Mouse (Mus musculus) liver, embryonic 11.5 days (tissue): Measurements from ENCODE around the gene Scfd2. TPM values are rescaled to one million over a fixed set of nuclear protein-coding genes. Genes with fewer than 3 reads are reported as not detected.

ENCODE experiments used
- ATAC-seq: fragments of 200-750 bp; cut with Nextera tagmentation; replicated peaks from 2 replicates; pipeline ENCODE4 v1.8.0; 2017; ENCODE audit warnings: moderate number of reproducible peaks, mild to moderate bottlenecking, moderate TSS enrichment, moderate library complexity; ENCODE audit not compliant: low FRiP score
- DNase-seq: peaks from one replicate; pipeline ENCODE4 v3.0.0-alpha.2; 2017; ENCODE audit warnings: low spot score
- H3K27ac ChIP-seq: fragments of 300-500 bp; sonication (generic); 2 replicates; pipeline ENCODE4 v1.5.1; 2014; ENCODE audit warnings: mild to moderate bottlenecking, low read depth, low read length, control low read depth
- H3K27me3 ChIP-seq: fragments of 300-500 bp; sonication (generic); replicated peaks from 2 replicates; pipeline ENCODE4 v1.6.1; 2014; ENCODE audit warnings: low read length, mixed read lengths; ENCODE audit not compliant: control insufficient read depth, insufficient read depth
- H3K36me3 ChIP-seq: fragments of 300-500 bp; sonication (generic); 2 replicates; pipeline ENCODE4 v1.6.1; 2014; ENCODE audit warnings: mild to moderate bottlenecking, low read length, moderate library complexity, mixed read lengths; ENCODE audit not compliant: control insufficient read depth, insufficient read depth
- H3K4me1 ChIP-seq: fragments of 300-500 bp; sonication (generic); replicated peaks from 2 replicates; pipeline ENCODE4 v1.6.1; 2014; ENCODE audit warnings: low read length, mixed read lengths; ENCODE audit not compliant: control insufficient read depth, insufficient read depth
- H3K4me2 ChIP-seq: fragments of 300-500 bp; sonication (generic); 2 replicates; pipeline ENCODE4 v1.6.1; 2014; ENCODE audit warnings: mild to moderate bottlenecking, control low read depth, moderate library complexity
- H3K4me3 ChIP-seq: fragments of 300-500 bp; sonication (generic); 2 replicates; pipeline ENCODE4 v1.5.1; 2014; ENCODE audit warnings: low read depth, low read length, control low read depth
- H3K9ac ChIP-seq: fragments of 300-500 bp; sonication (generic); 2 replicates; pipeline ENCODE4 v1.6.1; 2014; ENCODE audit warnings: low read depth, low read length, control low read depth
- H3K9me3 ChIP-seq: fragments of 300-500 bp; sonication (generic); 2 replicates; pipeline ENCODE4 v1.6.1; 2016; ENCODE audit warnings: low read length, inconsistent platforms, mixed read lengths; ENCODE audit not compliant: control insufficient read depth
- WGBS: fragments of 180-500 bp; shearing (Covaris S2); extraction: QIAGEN DNeasy Blood & Tissue Kit; methylation state at CpG from one replicate; pipeline ENCODE4 v1.1.7; 2014; 5-methylcytosine and 5-hydroxymethylcytosine counted together
- polyA plus RNA-seq: library from polyadenylated mRNA; unstranded; fragments of >200 nt; fragmentation: Nextera tagmentation; extraction: Ambion mirVana; gene quantifications from 2 replicates; pipeline ENCODE4 v1.2.1, GENCODE M21; 2014

Gene Scfd2
- polyA plus RNA-seq, 1 experiment from 2014 or later = 20.7 TPM

DNA sequence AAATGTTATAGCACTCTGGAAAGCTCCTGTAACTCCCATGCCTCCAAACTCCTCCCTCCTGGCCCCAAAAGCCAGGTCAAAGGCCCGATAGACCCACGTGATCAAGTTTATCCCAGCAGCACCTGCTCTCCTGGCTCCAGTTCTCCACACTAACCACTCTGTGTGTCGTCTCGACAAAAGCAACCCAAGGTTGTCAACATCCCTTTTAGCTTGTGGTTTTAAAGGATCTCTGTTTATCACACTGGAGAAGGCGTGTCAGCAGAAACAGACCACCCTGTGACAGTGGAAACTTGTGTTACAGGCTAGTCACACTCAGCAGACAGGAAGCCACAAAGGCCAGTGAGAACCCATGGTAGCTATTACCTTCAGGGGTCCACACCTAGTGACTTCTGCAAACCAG lies 127.5 kb downstream of the Scfd2 start:
- Histone ChIP-seq H3K36me3 (no peaks in the 10 kb centered on the region), H3K4me2 (no peak overlapping the region), H3K27ac (no peak overlapping the region), H3K27me3 (no peaks in the 10 kb centered on the region), H3K4me3 (no peak overlapping the region), H3K9me3 (no peaks in the 10 kb centered on the region), H3K4me1 (peaks cover 9% of the 10 kb centered on the region), H3K9ac (no peak overlapping the region)
- ATAC-seq (peak; percentile 60), DNase-seq (no peak)
- WGBS = 38% methylated on average over 5 of the region's 5 CpGs

GRCm38 (mm10) chr5:74402626-74403025 lies 128.9 kb downstream of the Scfd2 start:
- Histone ChIP-seq H3K9ac (no peak overlapping the region), H3K4me2 (no peak overlapping the region), H3K9me3 (no peaks in the 10 kb centered on the region), H3K27me3 (no peaks in the 10 kb centered on the region), H3K36me3 (no peaks in the 10 kb centered on the region), H3K4me1 (peaks cover 9% of the 10 kb centered on the region), H3K4me3 (no peak overlapping the region), H3K27ac (no peak overlapping the region)
- ATAC-seq (no peak), DNase-seq (no peak)
- 55% methylated on average over 4 of the region's 4 CpGs for WGBS

- Histone ChIP-seq H3K9ac (no peak overlapping the region), H3K4me3 (no peak overlapping the region), H3K9me3 (no peaks in the 10 kb centered on the region), H3K4me1 (0 out of 2 replicates have a peak, but pooled peaks cover 3% of the 10 kb centered on the region), H3K36me3 (no peaks in the 10 kb centered on the region), H3K27me3 (no peaks in the 10 kb centered on the region), H3K27ac (no peak overlapping the region), H3K4me2 (no peak overlapping the region)
- DNase-seq (no peak), ATAC-seq (no peak)
- WGBS = 75% methylated on average over 2 of the region's 2 CpGs
These were observed 139.8 kb downstream of the Scfd2 start for GRCm38 (mm10) chr5:74391806-74392205.

DNA sequence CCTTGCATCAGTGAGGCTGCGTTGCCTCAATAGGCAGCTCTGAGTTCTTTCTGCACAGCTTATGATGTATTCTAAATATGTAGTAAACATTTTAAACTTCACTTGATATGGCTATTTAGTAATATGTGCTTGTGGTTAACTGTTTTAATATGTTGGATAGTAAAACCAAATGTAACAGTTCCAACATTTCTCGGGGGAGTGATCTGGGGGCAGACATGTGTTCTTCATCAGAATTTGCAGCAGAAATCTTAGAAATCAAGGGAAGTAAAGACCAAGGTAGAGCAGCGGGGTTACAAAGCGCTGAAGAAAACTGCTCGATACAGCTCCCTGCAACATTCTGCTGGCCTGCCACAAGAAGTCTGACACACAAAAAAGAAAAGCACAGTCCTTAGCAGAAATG lies 140.2 kb downstream of the Scfd2 start:
- Histone ChIP-seq H3K4me1 (0 out of 2 replicates have a peak, but pooled peaks cover 3% of the 10 kb centered on the region), H3K4me3 (no peak overlapping the region), H3K9ac (no peak overlapping the region), H3K27ac (no peak overlapping the region), H3K36me3 (no peaks in the 10 kb centered on the region), H3K4me2 (no peak overlapping the region), H3K9me3 (no peaks in the 10 kb centered on the region), H3K27me3 (no peaks in the 10 kb centered on the region)
- 83% methylated on average over 5 of the region's 5 CpGs for WGBS
- DNase-seq (no peak), ATAC-seq (no peak)

DNA sequence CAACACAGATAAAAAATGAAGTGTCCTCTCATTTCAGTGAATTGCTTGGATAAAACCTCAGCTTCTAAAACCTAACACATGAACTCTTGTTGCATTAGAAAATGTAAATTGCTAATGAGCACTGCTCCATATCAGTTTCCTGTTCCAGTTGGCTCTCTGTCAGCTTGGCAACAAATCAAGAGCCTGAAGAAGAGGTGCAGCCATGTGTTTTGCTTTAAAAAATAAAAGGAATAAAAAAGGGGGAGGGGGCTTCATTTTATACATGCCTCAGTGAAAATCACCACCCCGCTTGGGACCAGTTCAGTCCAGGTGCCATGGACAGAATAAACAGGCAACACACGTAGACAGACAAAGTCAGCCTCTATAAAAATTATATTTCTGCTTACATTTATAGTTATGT lies 142.7 kb downstream of the Scfd2 start:
- Histone ChIP-seq H3K9me3 (no peaks in the 10 kb centered on the region), H3K4me2 (no peak overlapping the region), H3K27ac (no peak overlapping the region), H3K4me1 (no peaks in the 10 kb centered on the region), H3K9ac (no peak overlapping the region), H3K4me3 (no peak overlapping the region), H3K36me3 (no peaks in the 10 kb centered on the region), H3K27me3 (no peaks in the 10 kb centered on the region)
- 73% methylated on average over 2 of the region's 2 CpGs for WGBS
- no peak for DNase-seq
- no peak for ATAC-seq

- Histone ChIP-seq H3K9me3 (no peaks in the 10 kb centered on the region), H3K27me3 (no peaks in the 10 kb centered on the region), H3K36me3 (no peaks in the 10 kb centered on the region), H3K4me1 (no peaks in the 10 kb centered on the region), H3K9ac (no peak overlapping the region), H3K27ac (no peak overlapping the region), H3K4me3 (no peak overlapping the region), H3K4me2 (no peak overlapping the region)
- no peak for ATAC-seq
- no peak for DNase-seq
- WGBS = 65% methylated on average over 6 of the region's 6 CpGs
These were observed 143.5 kb downstream of the Scfd2 start for GRCm38 (mm10) chr5:74388101-74388500.

DNA sequence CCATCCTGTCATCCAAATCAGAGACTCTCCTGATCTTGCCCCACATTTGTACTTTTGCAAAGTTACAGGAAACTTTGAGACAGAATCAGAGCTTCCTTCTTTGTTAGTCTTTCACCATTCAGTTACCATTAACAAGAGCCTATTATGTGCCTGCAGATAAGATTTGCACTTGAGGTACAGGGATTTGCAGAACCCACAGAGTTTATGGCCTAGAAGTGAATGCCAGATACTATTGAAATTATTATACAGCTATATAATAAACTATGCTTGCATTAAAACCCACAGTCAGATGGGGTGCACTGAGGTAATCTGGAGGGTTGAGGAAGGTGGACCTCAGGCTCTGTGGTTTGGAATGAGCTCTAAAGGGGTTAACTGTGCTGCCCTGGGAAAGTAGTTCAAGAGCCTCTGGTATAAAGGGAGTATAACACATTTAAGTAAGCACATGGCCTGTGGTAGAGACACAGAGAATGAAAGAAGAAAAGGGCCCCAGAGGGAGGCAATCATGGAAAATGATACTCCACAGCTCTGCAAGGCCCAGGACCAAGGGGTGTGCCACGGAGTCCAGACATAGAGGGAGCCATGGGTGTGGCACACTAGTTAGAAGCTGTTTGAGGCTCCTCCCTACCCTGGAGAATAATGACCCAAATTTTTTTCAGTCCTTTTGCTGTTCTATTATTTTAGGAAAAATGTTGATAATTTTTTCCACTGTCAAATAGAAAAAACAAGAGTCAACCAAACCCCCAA lies 144.2 kb downstream of the Scfd2 start:
- 68% methylated on average over 1 of the region's 1 CpGs for WGBS
- no peaks in the 10 kb centered on the region for H3K27me3 ChIP-seq
- no peaks in the 10 kb centered on the region for H3K36me3 ChIP-seq
- no peak overlapping the region for H3K9ac ChIP-seq
- no peak for DNase-seq
- no peak overlapping the region for H3K4me2 ChIP-seq
- H3K4me1 ChIP-seq = no peaks in the 10 kb centered on the region
- no peak for ATAC-seq
- H3K4me3 ChIP-seq = no peak overlapping the region
- no peaks in the 10 kb centered on the region for H3K9me3 ChIP-seq
- no peak overlapping the region for H3K27ac ChIP-seq

DNA sequence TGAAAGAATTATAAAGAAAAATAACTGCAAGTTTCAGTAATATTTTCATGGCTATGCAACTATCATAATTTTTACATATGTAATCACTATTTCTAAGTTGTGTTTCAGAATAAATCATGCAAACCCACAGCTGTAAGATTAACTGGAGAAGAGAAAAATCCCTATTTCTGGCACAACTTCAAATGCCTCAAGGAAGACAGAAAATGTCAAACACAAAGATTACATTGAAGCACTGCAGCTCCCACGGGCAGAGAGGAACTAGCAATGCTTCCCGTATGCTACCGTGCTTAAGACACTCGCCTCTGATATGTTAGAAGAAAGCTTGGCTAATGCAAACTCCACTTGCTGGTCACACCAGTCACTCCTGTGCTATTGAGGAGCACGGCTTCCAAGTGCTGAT lies 151.5 kb downstream of the Scfd2 start:
- DNase-seq = no peak
- Histone ChIP-seq H3K9me3 (no peaks in the 10 kb centered on the region), H3K4me1 (no peaks in the 10 kb centered on the region), H3K9ac (no peak overlapping the region), H3K36me3 (no peaks in the 10 kb centered on the region), H3K4me3 (no peak overlapping the region), H3K27me3 (no peaks in the 10 kb centered on the region), H3K27ac (no peak overlapping the region), H3K4me2 (no peak overlapping the region)
- WGBS = 62% methylated on average over 5 of the region's 5 CpGs
- no peak for ATAC-seq

DNA sequence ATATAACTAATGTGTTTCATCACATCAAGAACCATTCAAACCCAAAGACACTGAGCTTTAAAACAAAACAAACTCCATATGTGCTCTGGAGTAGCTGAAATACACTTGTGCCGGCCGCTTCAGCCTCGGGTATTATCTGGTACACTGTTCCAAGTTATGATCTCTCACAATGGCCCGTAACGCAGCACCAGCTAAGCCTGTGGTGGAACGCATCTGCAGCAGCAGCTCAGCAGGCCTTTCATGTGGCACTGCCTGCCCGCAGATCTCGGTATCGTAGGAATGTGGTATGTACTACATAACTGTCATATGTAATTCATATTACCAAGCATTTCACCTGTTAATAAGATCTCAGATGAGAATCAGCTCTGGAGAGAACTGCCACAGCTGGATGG lies 164.9 kb downstream of the Scfd2 start:
- H3K4me3 ChIP-seq = no peak overlapping the region
- H3K9me3 ChIP-seq = no peaks in the 10 kb centered on the region
- no peaks in the 10 kb centered on the region for H3K36me3 ChIP-seq
- H3K27ac ChIP-seq = no peak overlapping the region
- 72% methylated on average over 9 of the region's 9 CpGs for WGBS
- H3K27me3 ChIP-seq = no peaks in the 10 kb centered on the region
- DNase-seq (no peak), ATAC-seq (no peak)
- H3K9ac ChIP-seq = no peak overlapping the region
- H3K4me1 ChIP-seq = peaks cover 9% of the 10 kb centered on the region
- H3K4me2 ChIP-seq = no peak overlapping the region
